7 mouse cellular contexts compared by ENCODE assay signal in genomic region chr7:142386621-142387201, GRCm38 (mm10). TPM values are rescaled to one million over a fixed set of nuclear protein-coding genes. Genes with fewer than 3 reads are reported as not detected.
DNase-seq lines count a peak whose midpoint lies in the region; ATAC-seq and TF ChIP-seq lines count a peak whose summit lies in the region.

No protein-coding gene starts in this region.

- TF ChIP-seq POLR2A in thymus, adult 2 months (IDR thresholded peaks at IDR 0.05; ENCODE audit: control insufficient read depth, extremely low read depth, insufficient read depth, low read length, poor library complexity) = no peak
- no peak for TF ChIP-seq POLR2A in cortical plate, adult 2 months (IDR thresholded peaks at IDR 0.05; ENCODE audit: extremely low read depth, insufficient read depth, low read length)

- H3K4me2 ChIP-seq in liver, embryonic 11.5 days = peak overlapping the region; percentile 89
- peak overlapping the region; percentile 78 for H3K4me2 ChIP-seq in stomach, embryonic 15.5 days

- no peaks in the 10 kb centered on the region for H3K9me3 ChIP-seq in hindbrain, embryonic 10.5 days
- no peaks in the 10 kb centered on the region for H3K9me3 ChIP-seq in liver, embryonic 11.5 days (ENCODE audit: control insufficient read depth, low read length)
- H3K9me3 ChIP-seq in stomach, embryonic 15.5 days = no peaks in the 10 kb centered on the region

- H3K4me3 ChIP-seq in thymus, adult 2 months (ENCODE audit: control insufficient read depth, insufficient read depth, low read length) = peak overlapping the region; percentile 87
- H3K4me3 ChIP-seq in cortical plate, adult 2 months (ENCODE audit: insufficient read depth, low read length) = peak overlapping the region; percentile 86
- peak overlapping the region; percentile 92 for H3K4me3 ChIP-seq in hindbrain, embryonic 10.5 days
- peak overlapping the region; percentile 58 for H3K4me3 ChIP-seq in liver, embryonic 11.5 days (ENCODE audit: low read depth, low read length)
- H3K4me3 ChIP-seq in stomach, embryonic 15.5 days (replicated peaks) = peak overlapping the region; percentile 85

- WGBS in thymus, adult 2 months = 5% methylated on average over 6 of the region's 6 CpGs
- 65% methylated on average over 6 of the region's 6 CpGs for WGBS in hindbrain, embryonic 10.5 days
- 52% methylated on average over 6 of the region's 6 CpGs for WGBS in liver, embryonic 11.5 days
- WGBS in stomach, embryonic 15.5 days = 53% methylated on average over 6 of the region's 6 CpGs

- peaks cover 35% of the 10 kb centered on the region for H3K36me3 ChIP-seq in thymus, adult 2 months (ENCODE audit: control insufficient read depth, insufficient read depth, low read length)
- H3K36me3 ChIP-seq in hindbrain, embryonic 10.5 days = peaks cover 39% of the 10 kb centered on the region
- peaks cover 34% of the 10 kb centered on the region for H3K36me3 ChIP-seq in liver, embryonic 11.5 days (ENCODE audit: control insufficient read depth, insufficient read depth, low read length)
- peaks cover 28% of the 10 kb centered on the region for H3K36me3 ChIP-seq in stomach, embryonic 15.5 days

- no peaks in the 10 kb centered on the region for H3K27me3 ChIP-seq in thymus, adult 2 months (ENCODE audit: control insufficient read depth, insufficient read depth, low read length)
- H3K27me3 ChIP-seq in hindbrain, embryonic 10.5 days (ENCODE audit: insufficient read depth, poor library complexity, severe bottlenecking) = 0 out of 2 replicates have a peak, but pooled peaks cover 6% of the 10 kb centered on the region
- H3K27me3 ChIP-seq in liver, embryonic 11.5 days (replicated peaks; ENCODE audit: control insufficient read depth, insufficient read depth, low read length) = no peaks in the 10 kb centered on the region
- H3K27me3 ChIP-seq in stomach, embryonic 15.5 days (replicated peaks) = no peaks in the 10 kb centered on the region

- H3K4me1 ChIP-seq in thymus, adult 2 months (replicated peaks; ENCODE audit: control insufficient read depth, insufficient read depth, low read length) = peaks cover 40% of the 10 kb centered on the region
- H3K4me1 ChIP-seq in cortical plate, adult 2 months (ENCODE audit: control insufficient read depth, insufficient read depth, low read length) = peaks cover 6% of the 10 kb centered on the region
- peaks cover 24% of the 10 kb centered on the region for H3K4me1 ChIP-seq in hindbrain, embryonic 10.5 days (replicated peaks)
- H3K4me1 ChIP-seq in liver, embryonic 11.5 days (replicated peaks; ENCODE audit: control insufficient read depth, insufficient read depth, low read length) = peaks cover 28% of the 10 kb centered on the region
- peaks cover 17% of the 10 kb centered on the region for H3K4me1 ChIP-seq in stomach, embryonic 15.5 days

- peak; percentile 30 for DNase-seq in thymus, adult 2 months
- DNase-seq in thymus, postnatal 0 days (ENCODE audit: low spot score) = no peak
- no peak for DNase-seq in hindbrain, embryonic 10.5 days (ENCODE audit: low spot score)
- DNase-seq in liver, embryonic 11.5 days (ENCODE audit: low spot score) = no peak
- no peak for DNase-seq in urinary bladder, postnatal 4 days (ENCODE audit: low spot score in 2 of 2)

- peak; percentile 56 for ATAC-seq in liver, embryonic 11.5 days (replicated peaks; ENCODE audit: low FRiP score)
- 0 out of 2 replicates have a peak, but pooled peaks have one; percentile 25 for ATAC-seq in stomach, embryonic 15.5 days (ENCODE audit: insufficient read depth, low FRiP score, low read depth)

- no peak for TF ChIP-seq CTCF in thymus, adult 2 months (IDR thresholded peaks at IDR 0.05; ENCODE audit: borderline replicate concordance, control insufficient read depth, extremely low read depth, insufficient read depth, low read length, poor library complexity)
- no peak for TF ChIP-seq CTCF in cortical plate, adult 2 months (IDR thresholded peaks at IDR 0.05; ENCODE audit: extremely low read depth, insufficient read depth, low read length)

- peak overlapping the region; percentile 62 for H3K27ac ChIP-seq in thymus, adult 2 months (ENCODE audit: control insufficient read depth, insufficient read depth, low read length)
- 0 out of 2 replicates have a peak overlapping the region, but pooled peaks have one; percentile 86 for H3K27ac ChIP-seq in cortical plate, adult 2 months (ENCODE audit: insufficient read depth, low read length)
- peak overlapping the region; percentile 92 for H3K27ac ChIP-seq in hindbrain, embryonic 10.5 days
- peak overlapping the region; percentile 25 for H3K27ac ChIP-seq in liver, embryonic 11.5 days (ENCODE audit: low read depth, low read length)
- H3K27ac ChIP-seq in stomach, embryonic 15.5 days = no peak overlapping the region

- H3K9ac ChIP-seq in liver, embryonic 11.5 days (ENCODE audit: low read depth, low read length) = peak overlapping the region; percentile 65
- peak overlapping the region; percentile 78 for H3K9ac ChIP-seq in stomach, embryonic 15.5 days

RNA-seq across cellular contexts. Expression of gene Ctsd, which starts 1.1 kb away (rescaled TPM):
- polyA plus RNA-seq in thymus, adult 2 months (2012; rRNA removed) = 762 and 992 TPM in 2 replicates
- polyA plus RNA-seq in thymus, postnatal 0 days (2015; fragmentation: Nextera tagmentation; extraction: Ambion mirVana) = 395 and 403 TPM in 2 replicates
- 421 and 455 TPM in 2 replicates for polyA plus RNA-seq in cortical plate, adult 2 months (2012; rRNA removed)
- 159 and 198 TPM in 2 replicates for polyA plus RNA-seq in hindbrain, embryonic 10.5 days (2016; fragmentation: Nextera tagmentation; extraction: Ambion mirVana)
- polyA plus RNA-seq in liver, embryonic 11.5 days (2014; fragmentation: Nextera tagmentation; extraction: Ambion mirVana) = 316 and 340 TPM in 2 replicates
- 308 and 323 TPM in 2 replicates for polyA plus RNA-seq in stomach, embryonic 15.5 days (2015; fragmentation: Nextera tagmentation; extraction: Ambion mirVana)

RNA-seq across cellular contexts. Expression of gene Gm49369, which starts 4.2 kb away (rescaled TPM):
- 0.23 and 0.31 TPM in 2 replicates for polyA plus RNA-seq in thymus, adult 2 months (2012; rRNA removed)
- 5.1 TPM in 1 of 2 replicates, not detected in the other for polyA plus RNA-seq in thymus, postnatal 0 days (2015; fragmentation: Nextera tagmentation; extraction: Ambion mirVana)
- polyA plus RNA-seq in cortical plate, adult 2 months (2012; rRNA removed) = 0.45 and 1.4 TPM in 2 replicates
- 1.5 TPM in 1 of 2 replicates, not detected in the other for polyA plus RNA-seq in hindbrain, embryonic 10.5 days (2016; fragmentation: Nextera tagmentation; extraction: Ambion mirVana)
- polyA plus RNA-seq in liver, embryonic 11.5 days (2014; fragmentation: Nextera tagmentation; extraction: Ambion mirVana) = not detected in 2 replicates
- 0.58 TPM in 1 of 2 replicates, not detected in the other for polyA plus RNA-seq in stomach, embryonic 15.5 days (2015; fragmentation: Nextera tagmentation; extraction: Ambion mirVana)

RNA-seq across cellular contexts. Expression of gene Ifitm10, which starts 13.2 kb away (rescaled TPM):
- 10.8 and 14.8 TPM in 2 replicates for polyA plus RNA-seq in thymus, adult 2 months (2012; rRNA removed)
- 8.5 and 10.6 TPM in 2 replicates for polyA plus RNA-seq in thymus, postnatal 0 days (2015; fragmentation: Nextera tagmentation; extraction: Ambion mirVana)
- 43.0 and 45.7 TPM in 2 replicates for polyA plus RNA-seq in cortical plate, adult 2 months (2012; rRNA removed)
- polyA plus RNA-seq in hindbrain, embryonic 10.5 days (2016; fragmentation: Nextera tagmentation; extraction: Ambion mirVana) = 0.63 and 1.1 TPM in 2 replicates
- polyA plus RNA-seq in liver, embryonic 11.5 days (2014; fragmentation: Nextera tagmentation; extraction: Ambion mirVana) = 1.8 and 2.4 TPM in 2 replicates
- 1.7 and 2.8 TPM in 2 replicates for polyA plus RNA-seq in stomach, embryonic 15.5 days (2015; fragmentation: Nextera tagmentation; extraction: Ambion mirVana)

RNA-seq across cellular contexts. Expression of gene Syt8, which starts 47.9 kb away (rescaled TPM):
- 2.2 and 5.2 TPM in 2 replicates for polyA plus RNA-seq in thymus, adult 2 months (2012; rRNA removed)
- 0.34 and 0.75 TPM in 2 replicates for polyA plus RNA-seq in thymus, postnatal 0 days (2015; fragmentation: Nextera tagmentation; extraction: Ambion mirVana)
- polyA plus RNA-seq in cortical plate, adult 2 months (2012; rRNA removed) = not detected in 2 replicates
- not detected in 2 replicates for polyA plus RNA-seq in hindbrain, embryonic 10.5 days (2016; fragmentation: Nextera tagmentation; extraction: Ambion mirVana)
- polyA plus RNA-seq in liver, embryonic 11.5 days (2014; fragmentation: Nextera tagmentation; extraction: Ambion mirVana) = 0.41 and 0.42 TPM in 2 replicates
- 13.2 and 19.6 TPM in 2 replicates for polyA plus RNA-seq in stomach, embryonic 15.5 days (2015; fragmentation: Nextera tagmentation; extraction: Ambion mirVana)

RNA-seq across cellular contexts. Expression of gene Tnni2, which starts 54.9 kb away (rescaled TPM):
- 3.2 and 4.3 TPM in 2 replicates for polyA plus RNA-seq in thymus, adult 2 months (2012; rRNA removed)
- 14.1 and 14.3 TPM in 2 replicates for polyA plus RNA-seq in thymus, postnatal 0 days (2015; fragmentation: Nextera tagmentation; extraction: Ambion mirVana)
- 0.86 and 1.4 TPM in 2 replicates for polyA plus RNA-seq in cortical plate, adult 2 months (2012; rRNA removed)
- 1.2 and 1.3 TPM in 2 replicates for polyA plus RNA-seq in hindbrain, embryonic 10.5 days (2016; fragmentation: Nextera tagmentation; extraction: Ambion mirVana)
- polyA plus RNA-seq in liver, embryonic 11.5 days (2014; fragmentation: Nextera tagmentation; extraction: Ambion mirVana) = 1.9 and 3.7 TPM in 2 replicates
- 10.4 and 13.3 TPM in 2 replicates for polyA plus RNA-seq in stomach, embryonic 15.5 days (2015; fragmentation: Nextera tagmentation; extraction: Ambion mirVana)
